Mouse (Mus musculus): Measurements from ENCODE around the gene Gm20388. TPM values are rescaled to one million over a fixed set of nuclear protein-coding genes. Genes with fewer than 3 reads are reported as not detected.

Gm20388 gene
- total RNA-seq, 1 experiment from 2014 or later, result 10.0 TPM

GRCm38 (mm10) chr8:122719500-122720065 lies 2808.9 kb downstream of the Gm20388 start:
- ATAC-seq (replicated peaks; ENCODE audit: insufficient number of reproducible peaks, low FRiP score, low TSS enrichment, poor library complexity, severe bottlenecking), result no peak

DNA sequence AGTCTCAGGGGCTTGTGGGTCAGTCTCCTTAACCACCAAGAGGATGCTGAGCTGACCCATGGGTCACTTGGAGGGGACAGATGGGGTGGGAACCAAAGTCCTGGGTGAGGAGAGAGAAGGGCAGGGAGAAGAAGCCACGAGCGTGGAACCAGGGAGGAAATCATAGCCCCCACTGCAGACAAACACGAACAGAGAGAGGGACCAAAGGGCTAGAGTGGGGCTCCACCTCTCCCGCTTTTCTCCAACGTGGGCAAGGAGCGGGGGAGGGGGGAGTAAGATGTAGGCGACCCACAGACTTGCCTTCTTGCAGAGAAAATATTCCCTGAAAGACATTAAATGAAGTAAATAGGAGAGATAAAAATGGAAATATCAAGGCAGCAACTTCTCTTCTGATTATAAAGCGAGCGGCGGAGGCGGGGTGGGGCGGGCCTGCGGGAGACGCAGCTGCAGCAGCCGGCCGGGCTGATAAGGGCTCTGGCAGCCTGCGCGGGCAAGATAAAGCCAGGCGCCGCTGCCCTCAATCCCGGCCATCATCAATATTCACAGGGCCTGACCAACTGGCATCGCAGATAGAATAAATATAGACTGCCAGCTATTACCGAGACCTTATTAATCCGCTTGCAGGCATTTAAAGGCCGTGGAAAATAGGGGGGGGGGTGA lies 2809.6 kb downstream of the Gm20388 start:
- no peak for ATAC-seq (replicated peaks; ENCODE audit: insufficient number of reproducible peaks, low FRiP score, low TSS enrichment, poor library complexity, severe bottlenecking)

GRCm38 (mm10) chr8:122720811-122721640 lies 2810.4 kb downstream of the Gm20388 start:
- ATAC-seq (replicated peaks; ENCODE audit: insufficient number of reproducible peaks, low FRiP score, low TSS enrichment, poor library complexity, severe bottlenecking), result no peak

GRCm38 (mm10) chr8:122725187-122725586 lies 2814.5 kb downstream of the Gm20388 start:
- ATAC-seq (replicated peaks; ENCODE audit: insufficient number of reproducible peaks, low FRiP score, low TSS enrichment, poor library complexity, severe bottlenecking), result no peak

- no peak for ATAC-seq (replicated peaks; ENCODE audit: insufficient number of reproducible peaks, low FRiP score, low TSS enrichment, poor library complexity, severe bottlenecking)
These were observed 2816.1 kb downstream of the Gm20388 start for GRCm38 (mm10) chr8:122726789-122727188.

DNA sequence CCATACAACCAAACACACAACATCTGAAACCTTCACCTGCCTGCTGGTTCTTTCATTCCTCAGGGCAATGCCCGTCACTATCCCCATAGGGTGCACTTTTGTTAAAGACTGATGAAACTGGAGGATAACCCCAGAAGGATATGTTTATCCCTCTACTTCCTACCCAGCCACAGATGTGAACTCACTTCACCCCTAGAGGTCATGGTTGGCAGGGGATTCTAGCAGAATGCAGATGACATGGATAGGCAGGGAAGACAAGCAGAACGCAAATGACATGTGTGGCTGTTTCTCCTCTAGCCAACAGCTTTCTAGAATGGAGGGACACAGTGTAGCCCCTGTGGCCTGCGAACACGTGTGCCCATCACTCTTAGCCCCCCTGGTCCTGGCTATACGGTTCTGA lies 2816.8 kb downstream of the Gm20388 start:
- no peak; the same call in 1 of the 2 replicates for ATAC-seq (replicated peaks; ENCODE audit: insufficient number of reproducible peaks, low FRiP score, low TSS enrichment, poor library complexity, severe bottlenecking)

DNA sequence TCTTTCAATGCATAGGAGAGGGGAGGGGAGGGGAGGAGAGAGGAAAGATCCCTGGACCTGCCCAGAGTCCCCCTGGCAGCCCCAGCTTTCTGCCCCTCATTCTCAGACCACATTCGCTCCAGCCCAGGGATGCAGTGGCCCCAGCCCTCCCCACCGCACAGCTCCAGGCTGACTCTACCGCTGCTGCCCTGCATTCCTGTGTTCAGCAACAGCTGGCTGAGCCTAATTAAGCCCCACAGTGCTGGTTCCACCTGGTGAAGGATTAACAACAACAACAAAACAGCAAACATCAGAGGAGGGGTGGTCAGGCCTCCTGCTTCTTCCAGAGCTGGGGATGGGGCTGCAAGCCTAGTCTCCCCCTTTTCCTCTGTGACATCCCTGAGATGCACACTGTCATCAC lies 2818.0 kb downstream of the Gm20388 start:
- ATAC-seq (replicated peaks; ENCODE audit: insufficient number of reproducible peaks, low FRiP score, low TSS enrichment, poor library complexity, severe bottlenecking), result no peak

DNA sequence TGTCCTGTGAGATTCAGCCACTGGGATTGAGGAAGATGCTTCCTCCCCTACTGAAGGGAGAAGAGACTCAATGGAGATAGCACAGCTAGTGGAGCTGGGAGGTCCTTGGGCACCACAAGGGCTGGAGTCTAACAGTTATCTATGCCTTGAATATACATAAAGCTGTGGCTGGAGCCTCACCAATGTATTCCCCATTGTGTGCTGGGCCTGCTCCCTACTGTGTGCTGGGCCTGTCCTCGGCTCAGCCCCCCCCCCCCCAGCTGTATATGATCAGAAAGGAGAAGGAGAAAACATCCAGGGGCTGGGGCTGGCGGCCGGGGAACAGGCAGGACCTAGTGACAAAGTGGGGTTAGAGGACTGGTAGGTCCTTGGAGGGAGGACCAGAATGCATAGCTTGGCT lies 2824.5 kb downstream of the Gm20388 start:
- no peak for ATAC-seq (replicated peaks; ENCODE audit: insufficient number of reproducible peaks, low FRiP score, low TSS enrichment, poor library complexity, severe bottlenecking)

- ATAC-seq (replicated peaks; ENCODE audit: insufficient number of reproducible peaks, low FRiP score, low TSS enrichment, poor library complexity, severe bottlenecking), result no peak
These were observed 2825.2 kb downstream of the Gm20388 start for GRCm38 (mm10) chr8:122735542-122736473.

- ATAC-seq (replicated peaks; ENCODE audit: insufficient number of reproducible peaks, low FRiP score, low TSS enrichment, poor library complexity, severe bottlenecking), result no peak
These were observed 2826.0 kb downstream of the Gm20388 start for GRCm38 (mm10) chr8:122736623-122737022.

DNA sequence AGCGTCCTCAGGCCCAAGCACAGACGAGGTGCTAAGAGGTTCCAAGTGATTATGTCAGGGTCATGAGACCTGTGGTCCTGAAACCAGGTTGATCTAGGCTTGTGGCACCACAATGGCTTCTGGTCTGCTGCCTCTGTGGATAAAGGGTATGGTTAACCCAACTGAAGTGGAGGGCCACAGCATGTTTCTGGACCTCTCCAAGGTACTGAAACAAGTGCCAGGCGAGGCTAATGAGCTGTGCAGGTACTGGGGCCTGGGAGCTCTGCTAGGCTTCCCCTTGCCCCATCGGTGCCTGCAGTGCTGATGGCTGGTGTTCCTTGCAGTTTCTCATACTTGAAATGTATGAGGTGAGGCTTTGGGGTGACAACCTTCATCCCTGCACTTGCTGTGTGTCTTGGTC lies 2826.4 kb downstream of the Gm20388 start:
- ATAC-seq (replicated peaks; ENCODE audit: insufficient number of reproducible peaks, low FRiP score, low TSS enrichment, poor library complexity, severe bottlenecking), result no peak

DNA sequence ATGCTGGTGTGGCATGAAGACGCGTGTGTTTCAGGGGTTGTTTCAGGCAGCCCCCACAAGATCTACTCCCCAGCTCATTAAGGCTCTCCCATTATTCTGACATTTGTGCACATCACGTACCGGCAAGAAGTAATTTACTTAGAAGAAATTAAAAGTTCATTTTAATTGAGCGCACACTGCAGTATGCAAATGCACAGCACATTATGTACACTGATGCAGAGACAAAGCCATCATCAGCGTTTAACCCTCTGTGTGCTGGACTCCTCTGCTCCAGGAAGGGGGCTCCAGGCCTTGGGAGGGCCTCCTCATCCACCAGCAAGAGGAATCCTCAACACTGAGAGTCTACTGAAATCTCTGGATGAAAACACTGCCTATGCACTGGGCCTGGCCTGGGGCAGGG lies 2827.2 kb downstream of the Gm20388 start:
- no peak for ATAC-seq (replicated peaks; ENCODE audit: insufficient number of reproducible peaks, low FRiP score, low TSS enrichment, poor library complexity, severe bottlenecking)

DNA sequence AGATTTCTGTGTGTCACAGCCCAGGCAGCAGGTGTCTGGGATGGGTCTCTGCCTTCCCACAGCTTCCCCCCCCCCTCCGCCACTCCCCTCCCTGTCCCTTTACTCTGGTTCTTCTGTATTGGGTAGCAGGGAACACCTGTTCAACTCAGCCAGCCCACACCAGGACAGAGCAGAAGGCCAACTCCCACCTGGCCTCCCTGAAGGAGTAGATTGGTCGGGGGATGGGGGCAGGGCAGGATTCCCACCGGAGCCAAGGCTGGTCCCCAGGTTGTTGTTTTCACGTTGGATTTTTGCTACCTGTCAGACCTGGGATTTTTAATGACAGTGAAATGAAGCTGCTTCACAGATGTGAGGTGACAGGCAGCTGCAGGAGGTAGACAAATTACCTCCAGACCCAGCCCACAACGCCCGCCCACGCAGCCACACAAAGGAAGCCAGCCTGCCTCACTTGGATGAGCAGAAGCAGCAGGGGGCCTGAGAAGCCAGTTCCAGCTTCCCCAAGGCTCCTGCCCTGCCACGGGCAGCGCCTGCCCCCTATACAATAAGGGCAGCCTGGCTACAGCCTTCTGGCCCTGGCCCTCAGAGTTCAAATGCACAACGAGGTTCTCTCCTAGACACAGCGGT lies 2828.6 kb downstream of the Gm20388 start:
- ATAC-seq (replicated peaks; ENCODE audit: insufficient number of reproducible peaks, low FRiP score, low TSS enrichment, poor library complexity, severe bottlenecking), result no peak

DNA sequence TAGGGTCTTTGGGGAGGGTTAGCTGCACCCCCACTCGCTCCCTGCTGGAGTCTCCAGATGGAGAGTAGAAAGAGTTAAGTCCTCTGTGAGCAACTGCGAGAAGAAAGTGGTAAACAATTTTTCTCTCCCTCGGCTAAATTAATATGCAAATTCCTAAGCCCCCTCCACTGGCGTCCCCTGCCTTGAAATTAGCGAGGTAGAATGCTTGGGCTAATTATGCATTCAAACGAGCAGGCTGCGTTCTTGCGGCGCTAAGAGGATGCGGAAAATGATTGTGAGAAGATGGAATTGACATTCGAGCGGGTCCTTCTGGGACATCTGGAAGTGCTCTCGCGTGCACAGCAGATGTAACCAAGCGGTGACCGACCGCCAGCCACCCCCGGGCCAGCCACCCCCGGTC lies 2831.8 kb downstream of the Gm20388 start:
- no peak for ATAC-seq (replicated peaks; ENCODE audit: insufficient number of reproducible peaks, low FRiP score, low TSS enrichment, poor library complexity, severe bottlenecking)

DNA sequence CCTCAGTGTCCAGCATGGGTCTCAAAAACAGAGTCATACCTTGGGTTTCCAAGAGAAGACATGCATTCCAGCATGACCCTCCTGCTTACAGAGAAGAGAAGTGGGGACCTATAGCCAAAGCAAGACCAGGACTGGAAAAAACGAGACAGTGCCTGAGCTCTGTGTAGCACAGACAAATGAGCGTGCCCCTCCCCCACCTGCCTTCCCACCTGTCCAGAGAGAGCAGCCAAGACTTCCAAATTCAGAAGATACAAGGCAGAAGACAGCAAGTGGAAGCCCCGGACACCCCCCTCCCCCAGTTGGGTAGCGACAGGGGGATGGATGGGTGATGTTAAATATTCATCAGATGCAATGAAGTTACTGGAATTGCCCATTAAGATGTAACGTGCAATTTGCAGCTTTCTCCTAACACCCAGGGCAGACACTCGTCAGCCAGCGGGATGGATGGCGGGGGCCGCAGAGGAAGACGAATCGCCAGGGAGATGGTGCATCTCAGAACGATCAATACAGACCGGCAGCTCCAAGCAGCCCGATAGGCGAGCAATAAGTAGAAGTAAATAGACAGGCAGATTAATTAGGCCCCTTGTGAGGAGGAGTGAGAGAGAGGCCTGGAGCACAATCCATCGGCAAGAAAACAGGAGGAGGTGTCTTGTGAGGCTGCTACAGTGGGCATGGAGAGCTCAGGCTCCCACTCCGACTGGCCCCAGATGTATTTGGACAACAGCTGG lies 2834.5 kb downstream of the Gm20388 start:
- no peak for ATAC-seq (replicated peaks; ENCODE audit: insufficient number of reproducible peaks, low FRiP score, low TSS enrichment, poor library complexity, severe bottlenecking)

GRCm38 (mm10) chr8:122745750-122746275 lies 2835.2 kb downstream of the Gm20388 start:
- no peak for ATAC-seq (replicated peaks; ENCODE audit: insufficient number of reproducible peaks, low FRiP score, low TSS enrichment, poor library complexity, severe bottlenecking)

GRCm38 (mm10) chr8:122746439-122746838 lies 2835.8 kb downstream of the Gm20388 start:
- ATAC-seq (replicated peaks; ENCODE audit: insufficient number of reproducible peaks, low FRiP score, low TSS enrichment, poor library complexity, severe bottlenecking), result no peak

GRCm38 (mm10) chr8:122747825-122748224 lies 2837.2 kb downstream of the Gm20388 start:
- ATAC-seq (replicated peaks; ENCODE audit: insufficient number of reproducible peaks, low FRiP score, low TSS enrichment, poor library complexity, severe bottlenecking), result no peak

Measured in monocyte, adult 5-6 weeks (primary cell).